Mouse (Mus musculus): ENCODE data around the gene Gstp1. TPM values are rescaled to one million over a fixed set of nuclear protein-coding genes. Genes with fewer than 3 reads are reported as not detected.

Gene Gstp1
- polyA plus RNA-seq (2015; fragmentation: Nextera tagmentation; extraction: Ambion mirVana) = 372 and 375 TPM in 2 replicates

GRCm38 (mm10) chr19:4037788-4038232 lies at the start of gene Gstp1:
Gene Gstp1 (minus strand): TSS chr19:4037985.
- peaks cover 18% of the 10 kb centered on the region for H3K4me1 ChIP-seq (replicated peaks)
- ATAC-seq = peak; percentile 91
- WGBS = 0% methylated on average over 26 of the region's 26 CpGs
- H3K4me3 ChIP-seq (replicated peaks) = peak within 1 kb of the TSS; percentile 61
- H3K27me3 ChIP-seq = no peaks in the 10 kb centered on the region
- H3K4me2 ChIP-seq (replicated peaks) = peak within 1 kb of the TSS; percentile 78
- H3K27ac ChIP-seq = peak within 1 kb of the TSS; percentile 67
- peak within 1 kb of the TSS; percentile 74 for H3K9ac ChIP-seq (replicated peaks)
- H3K36me3 ChIP-seq = peaks cover 7% of the 10 kb centered on the region; the same call in 1 of the 2 replicates
- H3K9me3 ChIP-seq = no peaks in the 10 kb centered on the region

DNA sequence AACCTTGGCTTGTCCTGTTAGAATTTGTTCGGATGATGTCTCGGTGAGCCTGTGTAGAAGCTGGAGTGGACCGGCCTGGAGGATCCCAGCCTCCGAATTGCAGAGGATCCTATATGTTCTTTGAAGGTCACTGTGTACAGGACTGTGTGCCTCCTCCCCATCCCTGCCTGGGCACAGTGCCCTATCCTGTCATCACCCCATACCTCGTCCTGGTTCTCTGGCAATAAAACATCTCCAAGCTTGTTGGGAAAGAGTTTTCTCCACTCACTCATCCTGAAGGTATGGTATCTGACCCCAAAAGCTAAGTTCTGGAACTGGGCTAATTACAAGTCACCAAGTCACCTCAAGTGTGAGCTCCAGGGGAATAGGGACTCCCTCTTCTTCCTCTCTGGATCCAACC lies 49.3 kb upstream of the Gstp1 start:
- ATAC-seq = no peak
- H3K27ac ChIP-seq = no peak overlapping the region
- H3K4me1 ChIP-seq (replicated peaks) = no peaks in the 10 kb centered on the region
- H3K36me3 ChIP-seq = no peaks in the 10 kb centered on the region
- peaks cover 7% of the 10 kb centered on the region; the same call in 1 of the 2 replicates for H3K27me3 ChIP-seq
- no peak overlapping the region for H3K9ac ChIP-seq (replicated peaks)
- no peak overlapping the region for H3K4me2 ChIP-seq (replicated peaks)
- H3K4me3 ChIP-seq (replicated peaks) = no peak overlapping the region
- 93% methylated on average over 5 of the region's 5 CpGs for WGBS
- H3K9me3 ChIP-seq = no peaks in the 10 kb centered on the region

DNA sequence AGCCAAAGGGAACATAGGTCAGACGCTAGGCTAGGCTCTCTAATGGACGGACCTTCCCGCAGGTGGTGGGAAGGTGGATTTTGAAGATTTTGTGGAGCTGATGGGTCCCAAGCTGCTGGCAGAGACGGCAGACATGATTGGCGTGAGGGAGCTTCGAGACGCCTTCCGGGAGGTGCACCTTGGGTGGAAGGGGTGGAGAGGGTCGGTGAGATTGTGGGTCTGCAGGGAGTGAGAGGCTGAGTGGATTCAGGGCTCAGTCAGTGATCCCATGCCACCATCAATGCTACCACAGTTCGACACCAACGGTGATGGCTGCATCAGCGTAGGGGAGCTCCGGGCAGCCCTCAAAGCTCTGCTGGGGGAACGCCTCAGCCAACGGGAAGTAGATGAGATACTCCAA lies 48.4 kb upstream of the Gstp1 start:
- 93% methylated on average over 15 of the region's 15 CpGs for WGBS
- H3K4me2 ChIP-seq (replicated peaks) = no peak overlapping the region
- H3K9ac ChIP-seq (replicated peaks) = no peak overlapping the region
- no peaks in the 10 kb centered on the region for H3K4me1 ChIP-seq (replicated peaks)
- H3K4me3 ChIP-seq (replicated peaks) = no peak overlapping the region
- no peaks in the 10 kb centered on the region for H3K36me3 ChIP-seq
- H3K27ac ChIP-seq = no peak overlapping the region
- H3K9me3 ChIP-seq = no peaks in the 10 kb centered on the region
- no peak for ATAC-seq
- peaks cover 7% of the 10 kb centered on the region; the same call in 1 of the 2 replicates for H3K27me3 ChIP-seq

DNA sequence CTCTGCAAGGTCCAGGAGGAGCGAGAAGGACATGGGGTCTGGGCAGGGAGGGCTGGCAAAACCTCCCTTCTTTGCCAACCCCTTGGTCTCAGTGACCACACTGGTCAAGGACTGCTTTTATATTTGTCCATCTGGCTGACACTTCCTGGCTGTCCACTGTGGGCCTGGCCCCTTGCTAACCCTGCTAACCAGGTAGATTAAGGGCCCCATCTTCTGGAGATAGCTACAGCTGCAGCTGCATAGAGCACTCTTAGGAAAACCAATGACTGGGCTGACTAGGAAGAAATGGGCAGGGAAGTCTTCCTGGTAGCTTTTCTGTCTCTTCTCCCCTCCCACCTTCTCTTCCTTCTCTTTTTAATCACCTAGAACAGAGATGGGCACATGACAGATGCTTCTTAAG lies 47.2 kb upstream of the Gstp1 start:
- ATAC-seq = no peak
- no peaks in the 10 kb centered on the region for H3K4me1 ChIP-seq (replicated peaks)
- no peak overlapping the region for H3K4me2 ChIP-seq (replicated peaks)
- H3K27ac ChIP-seq = no peak overlapping the region
- no peak overlapping the region for H3K4me3 ChIP-seq (replicated peaks)
- H3K27me3 ChIP-seq = peaks cover 7% of the 10 kb centered on the region; the same call in 1 of the 2 replicates
- H3K9ac ChIP-seq (replicated peaks) = no peak overlapping the region
- WGBS = 86% methylated on average over 1 of the region's 1 CpGs
- no peaks in the 10 kb centered on the region for H3K9me3 ChIP-seq
- no peaks in the 10 kb centered on the region for H3K36me3 ChIP-seq

DNA sequence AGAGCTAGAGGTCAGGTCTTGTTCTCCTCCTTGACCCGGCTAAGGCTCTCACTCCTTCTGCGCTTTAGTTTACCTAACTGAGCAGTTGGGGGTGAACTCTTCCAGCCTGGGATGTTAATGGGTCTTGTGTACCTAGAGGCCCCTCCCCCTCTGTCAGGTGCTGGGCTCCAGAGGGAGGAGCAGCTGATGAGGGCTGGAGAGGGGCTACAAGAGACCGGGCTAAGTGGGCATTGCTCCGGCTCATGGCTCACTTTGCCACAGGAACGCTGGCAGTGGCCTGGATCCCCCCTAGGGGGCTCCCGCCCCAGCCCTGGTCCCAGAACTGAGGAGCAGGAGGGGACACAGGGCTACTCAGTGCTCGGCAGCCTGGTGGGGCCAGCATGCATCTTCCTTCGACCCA lies 46.0 kb upstream of the Gstp1 start:
- no peak overlapping the region for H3K4me3 ChIP-seq (replicated peaks)
- H3K9ac ChIP-seq (replicated peaks) = no peak overlapping the region
- no peaks in the 10 kb centered on the region for H3K36me3 ChIP-seq
- no peak for ATAC-seq
- no peak overlapping the region for H3K27ac ChIP-seq
- 23% methylated on average over 8 of the region's 8 CpGs for whole genome bisulfite sequencing
- 0 out of 2 replicates have a peak, but pooled peaks cover 3% of the 10 kb centered on the region for H3K27me3 ChIP-seq
- H3K4me1 ChIP-seq (replicated peaks) = no peaks in the 10 kb centered on the region
- no peak overlapping the region for H3K4me2 ChIP-seq (replicated peaks)
- no peaks in the 10 kb centered on the region for H3K9me3 ChIP-seq

- 73% methylated on average over 7 of the region's 7 CpGs for WGBS
- no peaks in the 10 kb centered on the region for H3K9me3 ChIP-seq
- no peak overlapping the region for H3K4me2 ChIP-seq (replicated peaks)
- no peak overlapping the region for H3K4me3 ChIP-seq (replicated peaks)
- H3K9ac ChIP-seq (replicated peaks) = no peak overlapping the region
- H3K36me3 ChIP-seq = no peaks in the 10 kb centered on the region
- H3K27me3 ChIP-seq = 0 out of 2 replicates have a peak, but pooled peaks cover 3% of the 10 kb centered on the region
- ATAC-seq = no peak
- H3K4me1 ChIP-seq (replicated peaks) = no peaks in the 10 kb centered on the region
- H3K27ac ChIP-seq = no peak overlapping the region
Observed at GRCm38 (mm10) chr19:4083316-4083715, 45.5 kb upstream of the Gstp1 start.

GRCm38 (mm10) chr19:4082219-4082965 lies 44.6 kb upstream of the Gstp1 start:
- Histone ChIP-seq H3K9ac (replicated peaks) (no peak overlapping the region), H3K27ac (no peak overlapping the region), H3K27me3 (0 out of 2 replicates have a peak, but pooled peaks cover 3% of the 10 kb centered on the region), H3K4me3 (replicated peaks) (no peak overlapping the region), H3K4me1 (replicated peaks) (no peaks in the 10 kb centered on the region), H3K9me3 (no peaks in the 10 kb centered on the region), H3K36me3 (no peaks in the 10 kb centered on the region), H3K4me2 (replicated peaks) (no peak overlapping the region)
- no peak for ATAC-seq
- 86% methylated on average over 11 of the region's 11 CpGs for WGBS

- Histone ChIP-seq H3K27ac (no peak within 1 kb of the TSS), H3K4me2 (replicated peaks) (no peak within 1 kb of the TSS), H3K36me3 (no peaks in the 10 kb centered on the region), H3K4me3 (replicated peaks) (no peak within 1 kb of the TSS), H3K4me1 (replicated peaks) (no peaks in the 10 kb centered on the region), H3K9me3 (no peaks in the 10 kb centered on the region), H3K27me3 (0 out of 2 replicates have a peak, but pooled peaks cover 3% of the 10 kb centered on the region), H3K9ac (replicated peaks) (no peak within 1 kb of the TSS)
- WGBS = 58% methylated on average over 3 of the region's 3 CpGs
- ATAC-seq = no peak
Observed at GRCm38 (mm10) chr19:4081394-4081793, 43.6 kb upstream of the Gstp1 start, which contains the start of gene Cabp2. Gene Cabp2 (plus strand): TSS chr19:4081578.

DNA sequence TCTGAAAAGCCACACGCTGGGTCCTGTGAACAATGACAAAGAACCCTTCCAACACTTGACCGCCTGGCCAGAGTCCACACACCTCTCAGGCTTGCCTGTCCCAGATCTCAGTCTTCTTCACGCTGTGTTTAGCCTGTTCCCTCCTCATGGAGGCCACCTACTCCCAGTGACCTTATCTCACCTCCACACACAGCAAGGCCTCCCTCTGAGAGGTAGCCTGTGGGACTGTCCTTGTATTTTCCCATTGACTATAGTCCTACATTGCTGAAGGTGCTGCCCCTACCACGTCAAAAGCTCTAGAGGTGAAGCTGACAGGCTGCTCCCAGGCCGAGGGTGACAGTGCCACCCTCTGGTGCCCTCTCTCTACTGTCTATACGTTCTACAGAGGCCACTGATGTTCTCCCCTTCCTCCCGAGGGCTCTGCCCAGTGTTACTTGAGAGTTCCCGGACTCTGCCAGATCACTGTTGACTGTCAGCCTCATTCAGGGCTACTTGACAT lies 42.8 kb upstream of the Gstp1 start:
- Histone ChIP-seq H3K9me3 (no peaks in the 10 kb centered on the region), H3K36me3 (no peaks in the 10 kb centered on the region), H3K27ac (no peak overlapping the region), H3K9ac (replicated peaks) (no peak overlapping the region), H3K4me2 (replicated peaks) (no peak overlapping the region), H3K4me3 (replicated peaks) (no peak overlapping the region), H3K4me1 (replicated peaks) (no peaks in the 10 kb centered on the region), H3K27me3 (0 out of 2 replicates have a peak, but pooled peaks cover 3% of the 10 kb centered on the region)
- ATAC-seq = no peak
- WGBS = 64% methylated on average over 8 of the region's 8 CpGs

DNA sequence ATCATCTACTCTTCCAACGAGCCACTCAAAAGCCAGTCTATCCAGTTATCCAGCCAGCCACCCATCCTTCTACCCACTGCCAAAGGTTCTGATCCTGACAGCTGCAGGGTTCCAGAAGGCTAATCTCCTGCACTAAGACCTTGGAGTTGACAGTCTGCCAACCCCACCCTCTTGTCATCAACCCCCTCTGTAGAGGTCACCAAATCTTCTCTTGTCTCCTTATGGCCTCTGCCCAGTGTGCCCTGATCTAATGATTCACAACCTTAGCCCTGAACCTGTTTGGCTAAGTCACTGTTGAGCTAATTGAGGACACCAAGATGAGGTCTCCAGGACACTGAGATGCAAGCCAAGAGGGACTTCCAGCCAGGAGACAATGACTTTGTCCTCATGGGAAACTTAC lies 41.8 kb upstream of the Gstp1 start:
- Histone ChIP-seq H3K36me3 (no peaks in the 10 kb centered on the region), H3K4me2 (replicated peaks) (no peak overlapping the region), H3K4me1 (replicated peaks) (no peaks in the 10 kb centered on the region), H3K4me3 (replicated peaks) (no peak overlapping the region), H3K9ac (replicated peaks) (no peak overlapping the region), H3K27ac (no peak overlapping the region), H3K27me3 (no peaks in the 10 kb centered on the region), H3K9me3 (no peaks in the 10 kb centered on the region)
- WGBS = 88% methylated on average over 1 of the region's 1 CpGs
- ATAC-seq = no peak

DNA sequence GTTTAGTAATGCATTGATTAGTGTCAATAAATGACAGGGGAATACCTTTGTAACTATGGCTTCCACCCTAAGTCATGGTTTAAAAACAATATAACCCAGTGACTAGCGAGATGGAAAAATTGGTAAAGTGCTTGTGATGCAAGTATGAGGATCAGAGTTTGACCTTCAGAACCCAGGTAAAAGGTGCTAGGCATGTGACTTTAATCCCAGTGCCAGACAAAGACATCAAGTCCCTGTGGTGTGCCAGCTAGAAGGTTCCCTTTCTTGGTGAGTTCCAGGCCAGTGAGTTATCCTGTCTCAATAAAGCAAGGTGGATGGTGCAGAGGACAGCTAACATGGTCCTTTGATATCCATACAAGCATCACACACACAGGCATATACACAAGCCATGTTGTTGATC lies 37.7 kb upstream of the Gstp1 start:
- Histone ChIP-seq H3K4me2 (replicated peaks) (no peak overlapping the region), H3K36me3 (no peaks in the 10 kb centered on the region), H3K4me1 (replicated peaks) (no peaks in the 10 kb centered on the region), H3K27ac (no peak overlapping the region), H3K27me3 (no peaks in the 10 kb centered on the region), H3K9ac (replicated peaks) (no peak overlapping the region), H3K9me3 (no peaks in the 10 kb centered on the region), H3K4me3 (replicated peaks) (no peak overlapping the region)
- 86% methylated on average over 1 of the region's 1 CpGs for WGBS
- no peak for ATAC-seq

GRCm38 (mm10) chr19:4072706-4073424 lies 35.1 kb upstream of the Gstp1 start:
- Histone ChIP-seq H3K4me3 (replicated peaks) (no peak overlapping the region), H3K4me2 (replicated peaks) (no peak overlapping the region), H3K36me3 (no peaks in the 10 kb centered on the region), H3K4me1 (replicated peaks) (no peaks in the 10 kb centered on the region), H3K9ac (replicated peaks) (no peak overlapping the region), H3K9me3 (no peaks in the 10 kb centered on the region), H3K27me3 (no peaks in the 10 kb centered on the region), H3K27ac (no peak overlapping the region)
- no peak for ATAC-seq
- 81% methylated on average over 6 of the region's 6 CpGs for WGBS
